Mouse (Mus musculus) bone marrow macrophage, adult 2 months (primary cell): ENCODE results near the gene Yipf1. TPM values are rescaled to one million over a fixed set of nuclear protein-coding genes. Genes with fewer than 3 reads are reported as not detected.

Experiments
- H3K27ac ChIP-seq: 2 replicates; pipeline ENCODE4 v1.5.1; 2012; ENCODE audit warnings: low read depth, low read length; ENCODE audit not compliant: insufficient read depth
- H3K4me1 ChIP-seq: 2 replicates; pipeline ENCODE4 v1.6.1; 2012; ENCODE audit warnings: low read length; ENCODE audit not compliant: control insufficient read depth, insufficient read depth
- H3K4me3 ChIP-seq: 2 replicates; pipeline ENCODE4 v1.5.1; 2012; ENCODE audit warnings: mild to moderate bottlenecking, low read length, moderate library complexity; ENCODE audit not compliant: insufficient read depth
- CTCF ChIP-seq: IDR thresholded peaks from 2 replicates; pipeline ENCODE4 v1.5.1; 2012; ENCODE audit warnings: low read depth, mild to moderate bottlenecking, low read length, moderate library complexity
- POLR2A ChIP-seq: IDR thresholded peaks from 2 replicates; pipeline ENCODE4 v1.6.1; 2012; ENCODE audit warnings: mild to moderate bottlenecking, low read depth, low read length, borderline replicate concordance
- polyA plus RNA-seq: library from polyadenylated mRNA; stranded (reverse); fragments of >200 nt; gene quantifications from 2 replicates; pipeline ENCODE4 v1.2.4, GENCODE M21; 2012; ENCODE audit not compliant: missing spikeins, insufficient read depth, insufficient read length

The Yipf1 gene
- polyA plus RNA-seq, 1 experiment, result 57.6 TPM

- TF ChIP-seq POLR2A, result no peak; the same call in 1 of the 2 replicates
- no peak for TF ChIP-seq CTCF
- H3K27ac ChIP-seq, result peak within 1 kb of the TSS; percentile 91
- H3K4me3 ChIP-seq, result peak within 1 kb of the TSS; percentile 94
- H3K4me1 ChIP-seq, result peaks cover 11% of the 10 kb centered on the region
These were observed 53.6 kb downstream of the Yipf1 start, which contains the start of gene Ndc1 for GRCm38 (mm10) chr4:107367567-107368314. Gene Ndc1 (plus strand): TSS chr4:107367784.

GRCm38 (mm10) chr4:107372304-107372703, 58.1 kb downstream of the Yipf1 start:
- TF ChIP-seq POLR2A (no peak), CTCF (no peak)
- no peak overlapping the region for H3K27ac ChIP-seq
- H3K4me1 ChIP-seq, result peaks cover 5% of the 10 kb centered on the region
- H3K4me3 ChIP-seq, result no peak overlapping the region

GRCm38 (mm10) chr4:107374677-107375076, 60.5 kb downstream of the Yipf1 start:
- TF ChIP-seq POLR2A (no peak), CTCF (no peak)

GRCm38 (mm10) chr4:107378954-107379353, 64.8 kb downstream of the Yipf1 start:
- no peak overlapping the region for H3K4me3 ChIP-seq
- no peak overlapping the region for H3K27ac ChIP-seq
- peaks cover 4% of the 10 kb centered on the region; the same call in 1 of the 2 replicates for H3K4me1 ChIP-seq
- TF ChIP-seq CTCF (no peak), POLR2A (no peak)

More at GRCm38 (mm10) chr4:107374677-107375076, 60.5 kb downstream of the Yipf1 start:
- H3K27ac ChIP-seq, result no peak overlapping the region
- no peak overlapping the region for H3K4me3 ChIP-seq
- peaks cover 5% of the 10 kb centered on the region; the same call in 1 of the 2 replicates for H3K4me1 ChIP-seq

- Histone ChIP-seq H3K4me1 (peaks cover 4% of the 10 kb centered on the region; the same call in 1 of the 2 replicates), H3K4me3 (no peak overlapping the region), H3K27ac (no peak overlapping the region)
- TF ChIP-seq CTCF (no peak), POLR2A (no peak)
These were observed 66.7 kb downstream of the Yipf1 start for GRCm38 (mm10) chr4:107380871-107381270.

- no peak overlapping the region for H3K4me3 ChIP-seq
- TF ChIP-seq CTCF (no peak), POLR2A (no peak)
- no peak overlapping the region for H3K27ac ChIP-seq
- no peaks in the 10 kb centered on the region for H3K4me1 ChIP-seq
These were observed 72.9 kb downstream of the Yipf1 start for GRCm38 (mm10) chr4:107387038-107387437.

- TF ChIP-seq POLR2A (no peak), CTCF (no peak)
- no peak overlapping the region for H3K27ac ChIP-seq
These were observed 73.3 kb downstream of the Yipf1 start for GRCm38 (mm10) chr4:107387465-107387864.

GRCm38 (mm10) chr4:107388291-107388690, 74.1 kb downstream of the Yipf1 start:
- no peak overlapping the region for H3K4me3 ChIP-seq
- TF ChIP-seq POLR2A, result no peak
- no peak for TF ChIP-seq CTCF
- H3K4me1 ChIP-seq, result no peaks in the 10 kb centered on the region
- no peak overlapping the region for H3K27ac ChIP-seq

More at GRCm38 (mm10) chr4:107387465-107387864, 73.3 kb downstream of the Yipf1 start:
- no peaks in the 10 kb centered on the region for H3K4me1 ChIP-seq
- no peak overlapping the region for H3K4me3 ChIP-seq

- TF ChIP-seq POLR2A (no peak), CTCF (no peak)
- no peaks in the 10 kb centered on the region for H3K4me1 ChIP-seq
- no peak overlapping the region for H3K27ac ChIP-seq
- H3K4me3 ChIP-seq, result no peak overlapping the region
These were observed 75.2 kb downstream of the Yipf1 start for GRCm38 (mm10) chr4:107389345-107389744.

GRCm38 (mm10) chr4:107393771-107394170, 79.6 kb downstream of the Yipf1 start:
- H3K27ac ChIP-seq, result no peak overlapping the region
- no peaks in the 10 kb centered on the region for H3K4me1 ChIP-seq
- H3K4me3 ChIP-seq, result no peak overlapping the region
- TF ChIP-seq POLR2A, result no peak
- no peak for TF ChIP-seq CTCF

Other genes starting within 250 kb of the Yipf1 start
- 41.4 and 58.9 TPM in 2 replicates for gene Mrpl37, start 247.5 kb upstream of the Yipf1 start, polyA plus RNA-seq
- 5.7 and 7.0 TPM in 2 replicates for gene Cyb5rl, start 247.4 kb upstream of the Yipf1 start, polyA plus RNA-seq
- not detected in 2 replicates for gene Cdcp2, start 217.5 kb upstream of the Yipf1 start, polyA plus RNA-seq
- gene Tmem59, start 136.0 kb upstream of the Yipf1 start, polyA plus RNA-seq, result 293 and 296 TPM in 2 replicates
- gene Tceanc2, start 135.2 kb upstream of the Yipf1 start, polyA plus RNA-seq, result 27.9 and 34.4 TPM in 2 replicates
- not detected in 2 replicates for gene Ldlrad1, start 105.2 kb upstream of the Yipf1 start, polyA plus RNA-seq
- gene Lrrc42, start 60.8 kb upstream of the Yipf1 start, polyA plus RNA-seq, result 16.1 and 16.8 TPM in 2 replicates
- gene Hspb11, start 60.8 kb upstream of the Yipf1 start, polyA plus RNA-seq, result 21.1 and 27.3 TPM in 2 replicates
- not detected in 2 replicates for gene Dio1, start 7.2 kb upstream of the Yipf1 start, polyA plus RNA-seq
- gene Ndc1, start 53.4 kb downstream of the Yipf1 start, polyA plus RNA-seq, result 14.1 and 19.2 TPM in 2 replicates
- gene Glis1, start 120.2 kb downstream of the Yipf1 start, polyA plus RNA-seq, result not detected in 2 replicates